Mouse (Mus musculus) limb, embryonic 12.5 days (tissue): Measurements from ENCODE around the gene Chsy1. TPM values are rescaled to one million over a fixed set of nuclear protein-coding genes. Genes with fewer than 3 reads are reported as not detected.

Experiments
- ATAC-seq: fragments of 200-750 bp; cut with Nextera tagmentation; 2 replicates; pipeline ENCODE4 v1.8.0; 2017; ENCODE audit warnings: low read depth, moderate TSS enrichment; ENCODE audit not compliant: insufficient number of reproducible peaks, insufficient read depth, low FRiP score, low TSS enrichment
- H3K27ac ChIP-seq: fragments of 300-500 bp; sonication (generic); 2 replicates; pipeline ENCODE4 v1.5.1; 2016; ENCODE audit warnings: mild to moderate bottlenecking, moderate library complexity
- H3K27me3 ChIP-seq: fragments of 300-500 bp; sonication (generic); 2 replicates; pipeline ENCODE4 v1.6.1; 2016; ENCODE audit warnings: mild to moderate bottlenecking, moderate library complexity
- H3K36me3 ChIP-seq: fragments of 300-500 bp; sonication (generic); 2 replicates; pipeline ENCODE4 v1.6.1; 2016; ENCODE audit warnings: mild to moderate bottlenecking, moderate library complexity
- H3K4me1 ChIP-seq: fragments of 300-500 bp; sonication (generic); replicated peaks from 2 replicates; pipeline ENCODE4 v1.6.1; 2016
- H3K4me2 ChIP-seq: fragments of 300-500 bp; sonication (generic); 2 replicates; pipeline ENCODE4 v1.6.1; 2016; ENCODE audit warnings: mild to moderate bottlenecking, moderate library complexity
- H3K4me3 ChIP-seq: fragments of 300-500 bp; sonication (generic); replicated peaks from 2 replicates; pipeline ENCODE4 v1.5.1; 2016; ENCODE audit warnings: mild to moderate bottlenecking
- H3K9ac ChIP-seq: fragments of 300-500 bp; sonication (generic); replicated peaks from 2 replicates; pipeline ENCODE4 v1.6.1; 2016; ENCODE audit warnings: mild to moderate bottlenecking, moderate library complexity
- H3K9me3 ChIP-seq: fragments of 300-500 bp; sonication (generic); 2 replicates; pipeline ENCODE4 v1.6.1; 2016; ENCODE audit warnings: mild to moderate bottlenecking, moderate library complexity
- WGBS: fragments of 180-500 bp; shearing (Covaris S2); methylation state at CpG from one replicate; pipeline ENCODE4 v1.1.7; 2016; 5-methylcytosine and 5-hydroxymethylcytosine counted together
- polyA plus RNA-seq: library from polyadenylated mRNA; unstranded; fragments of >200 nt; fragmentation: Nextera tagmentation; extraction: Ambion mirVana; gene quantifications from 2 replicates; pipeline ENCODE4 v1.2.1, GENCODE M21; 2016

Chsy1 gene
- polyA plus RNA-seq, 1 experiment from 2014 or later: 23.0 TPM

DNA sequence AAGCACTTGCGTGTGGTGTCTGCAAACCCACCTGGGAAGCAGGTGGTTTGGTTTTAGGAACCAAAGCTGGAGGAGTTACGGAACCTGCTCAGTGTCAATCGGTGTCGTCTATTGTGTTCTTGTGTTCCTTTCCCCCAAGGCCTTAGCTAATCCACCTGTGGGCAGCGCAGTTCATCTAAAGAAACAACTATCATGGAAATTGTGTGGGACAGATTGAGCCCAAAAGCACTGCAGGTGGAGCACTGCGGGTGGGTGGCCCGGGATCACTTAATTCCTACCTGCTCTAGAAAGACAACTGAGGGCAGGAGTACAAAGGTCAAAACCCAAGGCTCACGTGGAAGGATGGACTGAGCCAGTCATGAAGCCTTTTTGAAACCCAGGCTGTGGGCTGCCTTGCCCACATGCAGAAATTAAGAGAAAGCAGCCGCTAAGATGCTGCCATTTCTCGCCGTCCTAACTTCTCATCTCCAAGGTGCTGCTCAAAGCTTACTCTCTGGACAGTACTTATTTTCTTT, 18.6 kb upstream of the Chsy1 start:
- H3K9me3 ChIP-seq: no peaks in the 10 kb centered on the region

DNA sequence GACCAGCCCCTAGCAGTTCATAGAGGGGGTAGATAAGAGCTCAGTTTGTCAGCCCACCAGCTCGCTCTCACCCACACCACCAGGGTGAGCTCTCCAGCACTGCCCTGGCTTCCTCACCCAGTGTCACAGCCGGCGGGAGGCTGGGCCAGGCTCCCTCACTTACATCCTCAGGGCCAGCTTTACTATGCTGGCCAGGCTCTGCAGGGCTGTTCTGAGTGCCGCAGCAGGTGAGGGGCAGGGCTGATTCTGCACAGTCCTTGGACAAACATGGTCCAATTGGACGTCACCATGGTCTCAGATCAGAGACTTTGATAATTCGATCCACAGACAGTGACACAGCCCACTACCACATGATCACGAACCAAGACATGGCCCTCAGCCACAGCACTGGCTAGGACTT, 17.8 kb upstream of the Chsy1 start:
- H3K36me3 ChIP-seq: peaks cover 61% of the 10 kb centered on the region
- no peak overlapping the region for H3K4me2 ChIP-seq
- no peak overlapping the region for H3K9ac ChIP-seq
- 86% methylated on average over 7 of the region's 7 CpGs for WGBS
- H3K9me3 ChIP-seq: no peaks in the 10 kb centered on the region
- ATAC-seq: no peak
- H3K27ac ChIP-seq: no peak overlapping the region
- no peaks in the 10 kb centered on the region for H3K4me1 ChIP-seq
- no peaks in the 10 kb centered on the region for H3K27me3 ChIP-seq
- no peak overlapping the region for H3K4me3 ChIP-seq

More for the DNA sequence above, 18.6 kb upstream of the Chsy1 start:
- Histone ChIP-seq H3K4me3 (no peak overlapping the region), H3K9ac (no peak overlapping the region), H3K36me3 (peaks cover 69% of the 10 kb centered on the region), H3K27me3 (no peaks in the 10 kb centered on the region), H3K4me1 (no peaks in the 10 kb centered on the region), H3K4me2 (no peak overlapping the region), H3K27ac (no peak overlapping the region)
- no peak for ATAC-seq
- 87% methylated on average over 11 of the region's 11 CpGs for WGBS

DNA sequence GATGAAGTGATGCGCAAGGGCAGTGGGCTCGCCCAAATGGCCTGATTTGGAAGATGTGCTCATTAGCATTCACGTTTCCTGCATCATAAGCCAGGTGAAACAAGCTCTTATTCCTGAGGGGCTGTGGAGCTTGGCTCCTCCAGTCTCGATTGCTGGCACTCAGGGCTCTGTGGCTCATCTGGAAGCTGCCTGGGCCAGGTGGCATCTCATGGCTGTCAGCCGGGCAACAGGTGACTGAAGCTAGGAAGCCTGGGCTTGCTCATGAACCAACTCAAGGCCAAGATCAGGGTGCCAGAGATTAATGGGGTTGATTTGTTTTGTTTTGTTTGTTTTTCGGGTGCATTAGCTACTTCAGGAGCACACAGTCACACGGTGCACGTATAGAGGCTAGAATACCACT, 16.7 kb upstream of the Chsy1 start:
- H3K9me3 ChIP-seq: no peaks in the 10 kb centered on the region
- no peak for ATAC-seq
- WGBS: 92% methylated on average over 8 of the region's 8 CpGs
- H3K27ac ChIP-seq: no peak overlapping the region
- H3K4me1 ChIP-seq: no peaks in the 10 kb centered on the region
- no peaks in the 10 kb centered on the region for H3K27me3 ChIP-seq
- H3K4me3 ChIP-seq: no peak overlapping the region
- H3K9ac ChIP-seq: no peak overlapping the region
- H3K4me2 ChIP-seq: no peak overlapping the region
- peaks cover 50% of the 10 kb centered on the region for H3K36me3 ChIP-seq

DNA sequence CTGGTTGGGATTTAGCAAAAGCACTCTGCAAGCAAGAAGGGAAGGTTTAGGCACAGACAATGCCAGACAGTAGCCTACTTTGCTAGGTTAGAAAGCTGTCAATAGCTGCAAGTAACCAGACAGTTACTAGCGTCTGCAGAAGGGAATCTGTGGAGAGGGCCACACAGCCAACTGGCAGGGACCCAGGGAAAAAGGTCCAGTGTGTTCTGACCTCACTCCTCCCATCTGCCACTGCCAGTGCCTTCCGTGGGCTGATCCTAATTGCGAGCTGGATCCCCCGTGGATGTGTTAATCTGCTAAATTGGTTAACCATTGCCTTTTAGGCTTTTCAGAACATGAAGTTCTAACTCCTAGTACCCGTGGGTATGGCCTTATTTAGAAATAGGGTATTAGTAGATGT, 15.2 kb upstream of the Chsy1 start:
- Histone ChIP-seq H3K9me3 (no peaks in the 10 kb centered on the region), H3K4me3 (no peak overlapping the region), H3K4me2 (no peak overlapping the region), H3K27ac (no peak overlapping the region), H3K4me1 (no peaks in the 10 kb centered on the region), H3K9ac (no peak overlapping the region), H3K27me3 (no peaks in the 10 kb centered on the region), H3K36me3 (peaks cover 35% of the 10 kb centered on the region)
- WGBS: 76% methylated on average over 5 of the region's 5 CpGs
- ATAC-seq: no peak

DNA sequence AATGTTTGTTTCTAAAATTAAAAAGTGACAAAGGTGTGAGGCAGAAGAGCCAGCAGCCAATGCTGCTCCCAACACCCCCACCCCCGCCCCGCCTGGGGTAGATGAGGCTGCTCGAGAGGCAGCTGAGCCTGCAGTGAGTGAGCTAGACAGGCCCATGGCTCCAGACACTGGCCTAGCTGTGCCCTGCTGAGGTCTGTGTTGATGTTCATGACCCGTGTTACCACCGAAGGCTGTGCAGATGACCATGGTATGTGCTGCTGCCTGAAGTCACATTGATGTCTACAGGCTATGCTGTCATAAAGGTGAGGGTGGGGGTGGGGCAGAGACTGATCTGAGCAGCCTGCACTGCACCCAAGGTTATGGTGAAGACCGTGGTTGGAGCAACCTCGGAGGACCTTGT, 10.5 kb upstream of the Chsy1 start:
- H3K9me3 ChIP-seq: no peaks in the 10 kb centered on the region
- H3K4me3 ChIP-seq: no peak overlapping the region
- H3K36me3 ChIP-seq: no peaks in the 10 kb centered on the region
- peak; percentile 57; the same call in 1 of the 2 replicates for ATAC-seq
- no peaks in the 10 kb centered on the region for H3K4me1 ChIP-seq
- H3K27me3 ChIP-seq: no peaks in the 10 kb centered on the region; the same call in none of the 2 replicates
- H3K4me2 ChIP-seq: no peak overlapping the region
- no peak overlapping the region for H3K27ac ChIP-seq
- H3K9ac ChIP-seq: no peak overlapping the region
- 84% methylated on average over 7 of the region's 7 CpGs for WGBS

DNA sequence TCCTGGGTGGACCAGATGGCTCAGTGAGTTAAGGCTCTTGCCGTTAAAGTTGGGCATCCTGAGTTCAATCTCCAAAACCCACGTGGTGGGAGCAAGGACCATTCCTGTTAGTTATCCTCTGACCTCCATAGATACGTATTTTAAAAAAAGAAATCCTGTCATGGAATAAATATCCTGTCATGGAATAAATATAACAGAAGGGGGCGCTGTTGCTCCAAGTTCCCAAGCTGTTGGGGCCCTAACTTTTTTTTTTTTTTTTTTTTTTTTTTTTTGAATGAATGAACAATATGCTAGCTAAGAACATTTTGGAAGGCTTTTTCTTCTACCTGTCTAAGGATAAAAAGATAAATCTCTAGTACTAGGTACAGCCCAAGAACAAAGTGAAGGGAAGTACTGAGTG, 7.4 kb upstream of the Chsy1 start:
- no peak overlapping the region for H3K4me3 ChIP-seq
- H3K9me3 ChIP-seq: no peaks in the 10 kb centered on the region
- H3K27me3 ChIP-seq: no peaks in the 10 kb centered on the region; the same call in none of the 2 replicates
- 11% methylated on average over 4 of the region's 4 CpGs for WGBS
- H3K4me2 ChIP-seq: no peak overlapping the region
- no peak overlapping the region for H3K9ac ChIP-seq
- no peak overlapping the region for H3K27ac ChIP-seq
- peaks cover 3% of the 10 kb centered on the region; the same call in 1 of the 2 replicates for H3K4me1 ChIP-seq
- ATAC-seq: no peak
- H3K36me3 ChIP-seq: no peaks in the 10 kb centered on the region

DNA sequence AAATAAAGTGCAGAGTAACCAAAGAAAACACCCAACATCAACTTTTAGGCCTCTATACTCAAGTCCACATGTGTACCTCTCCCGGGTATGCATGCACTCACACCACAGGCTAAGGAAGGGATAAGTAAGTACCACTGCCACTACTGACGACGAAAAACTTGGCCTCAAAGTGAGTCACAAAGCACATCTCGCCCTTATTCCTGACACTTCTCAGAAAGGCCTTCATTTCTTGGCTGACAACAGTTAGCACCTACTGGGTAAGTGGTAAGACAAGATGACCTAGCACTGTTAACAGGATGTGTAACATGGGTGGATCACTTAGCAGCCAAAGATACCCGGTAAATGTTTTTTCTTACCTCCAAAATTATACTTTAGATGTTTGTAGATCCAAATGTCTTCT, 4.8 kb upstream of the Chsy1 start:
- no peaks in the 10 kb centered on the region for H3K36me3 ChIP-seq
- H3K4me3 ChIP-seq: no peak overlapping the region
- ATAC-seq: no peak
- no peak overlapping the region for H3K9ac ChIP-seq
- H3K9me3 ChIP-seq: no peaks in the 10 kb centered on the region
- H3K27me3 ChIP-seq: no peaks in the 10 kb centered on the region; the same call in none of the 2 replicates
- H3K4me2 ChIP-seq: no peak overlapping the region
- peaks cover 6% of the 10 kb centered on the region; the same call in 1 of the 2 replicates for H3K4me1 ChIP-seq
- no peak overlapping the region for H3K27ac ChIP-seq
- WGBS: 90% methylated on average over 5 of the region's 5 CpGs

DNA sequence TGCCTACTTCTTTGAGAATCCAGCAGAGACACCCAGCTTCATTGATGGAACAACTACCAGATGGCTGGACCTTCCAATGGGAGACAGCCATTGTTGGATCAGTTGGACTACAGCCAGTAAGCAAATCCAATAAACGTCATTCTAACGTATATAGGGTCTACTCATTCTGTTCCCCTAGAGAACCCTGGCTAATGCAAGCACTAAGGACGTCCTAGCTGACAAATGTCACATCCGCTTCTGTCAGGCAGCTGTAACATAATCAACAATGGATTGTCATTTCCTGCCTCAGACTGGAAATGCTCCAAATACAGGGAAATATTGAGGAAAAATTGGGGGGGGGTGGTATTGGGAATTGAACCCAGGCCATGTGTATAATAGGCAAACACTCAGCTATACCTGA, 3.5 kb upstream of the Chsy1 start:
- Histone ChIP-seq H3K4me1 (peaks cover 9% of the 10 kb centered on the region), H3K27ac (no peak overlapping the region), H3K9ac (no peak overlapping the region), H3K9me3 (no peaks in the 10 kb centered on the region), H3K27me3 (no peaks in the 10 kb centered on the region; the same call in 1 of the 2 replicates), H3K36me3 (no peaks in the 10 kb centered on the region), H3K4me2 (no peak overlapping the region), H3K4me3 (no peak overlapping the region)
- ATAC-seq: no peak
- 72% methylated on average over 4 of the region's 4 CpGs for WGBS

DNA sequence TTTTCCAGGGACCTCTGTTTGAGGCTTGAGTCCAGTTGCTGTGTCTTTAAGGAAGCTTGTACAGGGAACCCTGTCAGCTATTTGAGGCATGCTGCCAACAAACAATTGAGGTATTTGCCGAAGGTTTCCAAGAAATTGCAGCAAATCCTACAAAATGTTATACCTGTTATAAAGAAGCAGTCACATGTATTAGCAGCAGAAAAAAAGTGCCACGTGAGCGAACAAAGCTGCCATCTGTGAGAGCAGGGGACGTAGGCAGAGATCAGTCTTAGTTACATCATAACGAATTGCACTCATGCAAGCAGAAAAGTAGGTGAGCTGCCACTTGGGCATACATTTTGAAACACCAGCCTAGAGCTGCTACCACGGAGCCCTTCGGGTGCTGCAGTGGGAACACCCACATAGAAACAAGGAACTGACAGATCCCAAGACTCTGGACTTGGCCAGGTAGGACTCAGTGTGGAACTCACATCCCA, 2.7 kb upstream of the Chsy1 start:
- WGBS: 63% methylated on average over 7 of the region's 7 CpGs
- Histone ChIP-seq H3K9ac (no peak overlapping the region), H3K27ac (no peak overlapping the region), H3K27me3 (no peaks in the 10 kb centered on the region), H3K9me3 (no peaks in the 10 kb centered on the region), H3K4me1 (peaks cover 16% of the 10 kb centered on the region), H3K4me3 (no peak overlapping the region), H3K36me3 (no peaks in the 10 kb centered on the region), H3K4me2 (no peak overlapping the region)
- no peak for ATAC-seq

DNA sequence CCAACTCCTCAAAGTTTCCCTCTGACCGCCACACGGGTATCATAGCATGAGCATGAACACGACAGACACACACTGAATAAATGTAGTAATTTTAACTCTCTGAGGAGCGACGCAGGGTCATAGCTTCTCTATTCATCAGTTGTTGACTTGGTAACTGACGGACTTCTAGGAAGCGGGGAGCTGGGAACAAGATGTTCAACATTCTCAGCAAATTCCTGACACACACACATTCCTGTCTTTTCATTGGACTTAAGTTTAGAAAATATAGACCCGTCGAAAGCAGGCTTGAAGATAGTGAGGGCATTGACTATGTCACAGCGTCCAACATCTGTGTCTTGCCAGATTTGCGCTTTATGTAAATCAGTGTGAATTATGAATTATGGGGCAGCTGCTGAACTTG, 2.1 kb upstream of the Chsy1 start:
- Histone ChIP-seq H3K27ac (no peak overlapping the region), H3K27me3 (no peaks in the 10 kb centered on the region), H3K4me3 (no peak overlapping the region), H3K4me2 (no peak overlapping the region), H3K9ac (no peak overlapping the region), H3K9me3 (no peaks in the 10 kb centered on the region), H3K36me3 (0 out of 2 replicates have a peak, but pooled peaks cover under 1% of the 10 kb centered on the region), H3K4me1 (peaks cover 21% of the 10 kb centered on the region)
- WGBS: 80% methylated on average over 11 of the region's 11 CpGs
- no peak for ATAC-seq

DNA sequence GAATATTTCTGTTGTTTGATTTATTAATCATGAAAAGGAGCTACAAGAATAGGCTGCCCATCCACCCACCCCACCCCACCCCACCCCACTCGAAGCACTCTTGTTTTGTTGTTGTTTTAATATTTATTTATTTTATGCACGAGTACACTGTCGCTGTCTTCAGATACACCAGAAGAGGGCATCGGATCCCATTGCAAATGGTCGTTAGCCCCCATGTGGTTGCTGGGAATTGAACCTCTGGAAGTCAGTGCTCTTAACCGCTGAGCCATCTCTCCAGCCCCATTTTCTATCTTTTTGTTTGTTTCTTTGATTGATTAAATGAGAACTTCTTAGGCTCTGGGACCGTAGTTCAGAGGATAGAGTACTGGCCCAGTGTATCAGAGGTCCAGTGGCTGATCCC, 1.4 kb upstream of the Chsy1 start:
- Histone ChIP-seq H3K36me3 (peaks cover 5% of the 10 kb centered on the region; the same call in 1 of the 2 replicates), H3K4me3 (no peak overlapping the region), H3K27me3 (no peaks in the 10 kb centered on the region), H3K4me2 (no peak overlapping the region), H3K4me1 (peaks cover 26% of the 10 kb centered on the region), H3K9ac (no peak overlapping the region), H3K9me3 (no peaks in the 10 kb centered on the region), H3K27ac (no peak overlapping the region)
- WGBS: 20% methylated on average over 7 of the region's 7 CpGs
- no peak for ATAC-seq
